Mouse (Mus musculus): ENCODE data around the gene Smarca2. TPM values are rescaled to one million over a fixed set of nuclear protein-coding genes. Genes with fewer than 3 reads are reported as not detected.

The Smarca2 gene
- total RNA-seq, 1 experiment from 2014 or later = 105 TPM

GRCm38 (mm10) chr19:26776066-26777025 lies 171.5 kb downstream of the Smarca2 start:
- DNase-seq = no peak

GRCm38 (mm10) chr19:26778199-26778598 lies 173.3 kb downstream of the Smarca2 start:
- no peak for DNase-seq

GRCm38 (mm10) chr19:26781209-26781608 lies 176.4 kb downstream of the Smarca2 start:
- DNase-seq = no peak

- no peak for DNase-seq
Observed at GRCm38 (mm10) chr19:26788446-26788845, 183.6 kb downstream of the Smarca2 start.

- no peak for DNase-seq
Observed at GRCm38 (mm10) chr19:26790386-26791346, 185.8 kb downstream of the Smarca2 start.

- DNase-seq = no peak
Observed at GRCm38 (mm10) chr19:26794315-26794714, 189.5 kb downstream of the Smarca2 start.

- DNase-seq = no peak
Observed at GRCm38 (mm10) chr19:26796006-26796405, 191.2 kb downstream of the Smarca2 start.

GRCm38 (mm10) chr19:26804401-26804800 lies 199.6 kb downstream of the Smarca2 start:
- DNase-seq = no peak

- DNase-seq = no peak
Observed at GRCm38 (mm10) chr19:26814629-26815028, 209.8 kb downstream of the Smarca2 start.

GRCm38 (mm10) chr19:26817901-26818300 lies 213.1 kb downstream of the Smarca2 start:
- DNase-seq = no peak
